Mouse (Mus musculus): ENCODE results near the gene Cdr2l. TPM values are rescaled to one million over a fixed set of nuclear protein-coding genes. Genes with fewer than 3 reads are reported as not detected.

Cdr2l gene
- total and polyA plus RNA-seq, 2 experiments from 2014 or later, result 16.9 to 45.8 TPM

- no peak for ATAC-seq
- 77% methylated on average over 5 of the region's 5 CpGs for WGBS
- H3K9me3 ChIP-seq (ENCODE audit: low read length), result no peaks in the 10 kb centered on the region
- H3K9ac ChIP-seq, result no peak overlapping the region
- H3K4me3 ChIP-seq (ENCODE audit: low read depth, low read length), result no peak overlapping the region
- peaks cover 5% of the 10 kb centered on the region; the same call in 1 of the 2 replicates for H3K4me1 ChIP-seq (ENCODE audit: insufficient read depth)
- no peak overlapping the region for H3K4me2 ChIP-seq (ENCODE audit: low read depth)
- no peaks in the 10 kb centered on the region for H3K27me3 ChIP-seq (ENCODE audit: insufficient read depth, low read length)
- no peak for TF ChIP-seq CTCF (IDR thresholded peaks at IDR 0.05; ENCODE audit: low read depth)
- no peak for DNase-seq
- no peak overlapping the region for H3K27ac ChIP-seq (ENCODE audit: low read depth, low read length)
- peaks cover 4% of the 10 kb centered on the region; the same call in 1 of the 2 replicates for H3K36me3 ChIP-seq (ENCODE audit: insufficient read depth)
These were observed 55.9 kb downstream of the Cdr2l start for GRCm38 (mm10) chr11:115437571-115438122.

GRCm38 (mm10) chr11:115439326-115439725 is 57.6 kb downstream of the Cdr2l start:
- Histone ChIP-seq H3K4me2 (ENCODE audit: low read depth) (no peak overlapping the region), H3K4me3 (ENCODE audit: low read depth, low read length) (no peak overlapping the region), H3K36me3 (ENCODE audit: insufficient read depth) (no peaks in the 10 kb centered on the region), H3K4me1 (ENCODE audit: insufficient read depth) (peaks cover 5% of the 10 kb centered on the region; the same call in 1 of the 2 replicates), H3K27ac (ENCODE audit: low read depth, low read length) (no peak overlapping the region), H3K27me3 (ENCODE audit: insufficient read depth, low read length) (no peaks in the 10 kb centered on the region), H3K9me3 (ENCODE audit: low read length) (no peaks in the 10 kb centered on the region), H3K9ac (no peak overlapping the region)
- no peak for ATAC-seq
- WGBS, result 88% methylated on average over 3 of the region's 3 CpGs
- no peak for TF ChIP-seq CTCF (IDR thresholded peaks at IDR 0.05; ENCODE audit: low read depth)
- no peak for DNase-seq

- Histone ChIP-seq H3K36me3 (ENCODE audit: insufficient read depth) (no peaks in the 10 kb centered on the region), H3K9me3 (ENCODE audit: low read length) (no peaks in the 10 kb centered on the region), H3K27me3 (ENCODE audit: insufficient read depth, low read length) (no peaks in the 10 kb centered on the region), H3K27ac (ENCODE audit: low read depth, low read length) (no peak within 1 kb of the TSS), H3K4me1 (ENCODE audit: insufficient read depth) (peaks cover 5% of the 10 kb centered on the region; the same call in 1 of the 2 replicates), H3K4me2 (ENCODE audit: low read depth) (no peak within 1 kb of the TSS), H3K9ac (no peak within 1 kb of the TSS), H3K4me3 (ENCODE audit: low read depth, low read length) (no peak within 1 kb of the TSS)
- TF ChIP-seq CTCF (IDR thresholded peaks at IDR 0.05; ENCODE audit: low read depth), result peak; percentile 37
- WGBS, result 97% methylated on average over 9 of the region's 9 CpGs
- no peak for DNase-seq
- ATAC-seq, result no peak
These were observed 58.3 kb downstream of the Cdr2l start, which contains the start of gene Trim80 for GRCm38 (mm10) chr11:115439906-115440595. Gene Trim80 (plus strand): TSS chr11:115440545.

GRCm38 (mm10) chr11:115441417-115441816 is 59.7 kb downstream of the Cdr2l start:
- H3K27me3 ChIP-seq (ENCODE audit: insufficient read depth, low read length), result no peaks in the 10 kb centered on the region
- H3K27ac ChIP-seq (ENCODE audit: low read depth, low read length), result no peak overlapping the region
- no peak overlapping the region for H3K4me2 ChIP-seq (ENCODE audit: low read depth)
- DNase-seq (no peak), ATAC-seq (no peak)
- H3K4me3 ChIP-seq (ENCODE audit: low read depth, low read length), result no peak overlapping the region
- H3K4me1 ChIP-seq (ENCODE audit: insufficient read depth), result no peaks in the 10 kb centered on the region
- TF ChIP-seq CTCF (IDR thresholded peaks at IDR 0.05; ENCODE audit: low read depth), result no peak
- WGBS, result 56% methylated on average over 15 of the region's 15 CpGs
- no peak overlapping the region for H3K9ac ChIP-seq
- H3K9me3 ChIP-seq (ENCODE audit: low read length), result no peaks in the 10 kb centered on the region
- no peaks in the 10 kb centered on the region for H3K36me3 ChIP-seq (ENCODE audit: insufficient read depth)

Other genes starting within 250 kb of the Cdr2l start
- 0.24 TPM in 1 of 2 replicates, not detected in the other for gene Cd300lf, start 247.9 kb upstream of the Cdr2l start, total RNA-seq (2014; rRNA removed)
- 0.05 and 0.18 TPM in 2 replicates for gene Cd300lf, start 247.9 kb upstream of the Cdr2l start, polyA plus RNA-seq (2015; fragmentation: Nextera tagmentation; extraction: Ambion mirVana)
- gene Slc9a3r1, start 218.6 kb upstream of the Cdr2l start, total RNA-seq (2014; rRNA removed), result 44.2 and 48.5 TPM in 2 replicates
- gene Slc9a3r1, start 218.6 kb upstream of the Cdr2l start, polyA plus RNA-seq (2015; fragmentation: Nextera tagmentation; extraction: Ambion mirVana), result 68.4 and 73.9 TPM in 2 replicates
- 5.4 and 7.6 TPM in 2 replicates for gene Tmem104, start 194.4 kb upstream of the Cdr2l start, total RNA-seq (2014; rRNA removed)
- 8.8 and 9.9 TPM in 2 replicates for gene Tmem104, start 194.4 kb upstream of the Cdr2l start, polyA plus RNA-seq (2015; fragmentation: Nextera tagmentation; extraction: Ambion mirVana)
- gene Nat9, start 194.1 kb upstream of the Cdr2l start, total RNA-seq (2014; rRNA removed), result 19.2 and 20.3 TPM in 2 replicates
- 17.7 and 18.6 TPM in 2 replicates for gene Nat9, start 194.1 kb upstream of the Cdr2l start, polyA plus RNA-seq (2015; fragmentation: Nextera tagmentation; extraction: Ambion mirVana)
- 1.5 and 1.6 TPM in 2 replicates for gene Grin2c, start 114.7 kb upstream of the Cdr2l start, total RNA-seq (2014; rRNA removed)
- gene Grin2c, start 114.7 kb upstream of the Cdr2l start, polyA plus RNA-seq (2015; fragmentation: Nextera tagmentation; extraction: Ambion mirVana), result 0.35 and 0.48 TPM in 2 replicates
- gene Fdxr, start 104.9 kb upstream of the Cdr2l start, total RNA-seq (2014; rRNA removed), result 18.6 and 26.2 TPM in 2 replicates
- 14.0 and 16.4 TPM in 2 replicates for gene Fdxr, start 104.9 kb upstream of the Cdr2l start, polyA plus RNA-seq (2015; fragmentation: Nextera tagmentation; extraction: Ambion mirVana)
- gene Fads6, start 84.3 kb upstream of the Cdr2l start, total RNA-seq (2014; rRNA removed), result 3.8 and 6.5 TPM in 2 replicates
- 0.47 and 0.48 TPM in 2 replicates for gene Fads6, start 84.3 kb upstream of the Cdr2l start, polyA plus RNA-seq (2015; fragmentation: Nextera tagmentation; extraction: Ambion mirVana)
- gene Otop2, start 74.8 kb upstream of the Cdr2l start, total RNA-seq (2014; rRNA removed), result 0.15 TPM in 1 of 2 replicates, not detected in the other
- gene Otop2, start 74.8 kb upstream of the Cdr2l start, polyA plus RNA-seq (2015; fragmentation: Nextera tagmentation; extraction: Ambion mirVana), result 0.10 and 0.13 TPM in 2 replicates
- gene Ush1g, start 59.9 kb upstream of the Cdr2l start, total RNA-seq (2014; rRNA removed), result 0.23 and 0.33 TPM in 2 replicates
- 0.06 and 0.09 TPM in 2 replicates for gene Ush1g, start 59.9 kb upstream of the Cdr2l start, polyA plus RNA-seq (2015; fragmentation: Nextera tagmentation; extraction: Ambion mirVana)
- 0.31 and 0.48 TPM in 2 replicates for gene Otop3, start 47.2 kb upstream of the Cdr2l start, total RNA-seq (2014; rRNA removed)
- 0.47 and 0.98 TPM in 2 replicates for gene Otop3, start 47.2 kb upstream of the Cdr2l start, polyA plus RNA-seq (2015; fragmentation: Nextera tagmentation; extraction: Ambion mirVana)
- gene Hid1, start 14.2 kb upstream of the Cdr2l start, total RNA-seq (2014; rRNA removed), result 52.4 and 54.5 TPM in 2 replicates
- 42.8 and 46.6 TPM in 2 replicates for gene Hid1, start 14.2 kb upstream of the Cdr2l start, polyA plus RNA-seq (2015; fragmentation: Nextera tagmentation; extraction: Ambion mirVana)
- gene Mrpl58, start 21.8 kb downstream of the Cdr2l start, total RNA-seq (2014; rRNA removed), result 82.1 and 86.1 TPM in 2 replicates
- 201 and 203 TPM in 2 replicates for gene Mrpl58, start 21.8 kb downstream of the Cdr2l start, polyA plus RNA-seq (2015; fragmentation: Nextera tagmentation; extraction: Ambion mirVana)
- gene Atp5h, start 38.0 kb downstream of the Cdr2l start, total RNA-seq (2014; rRNA removed), result 339 and 418 TPM in 2 replicates
- gene Atp5h, start 38.0 kb downstream of the Cdr2l start, polyA plus RNA-seq (2015; fragmentation: Nextera tagmentation; extraction: Ambion mirVana), result 808 and 932 TPM in 2 replicates
- 31.7 TPM in 2 replicates for gene Kctd2, start 38.2 kb downstream of the Cdr2l start, total RNA-seq (2014; rRNA removed)
- 27.1 and 29.3 TPM in 2 replicates for gene Kctd2, start 38.2 kb downstream of the Cdr2l start, polyA plus RNA-seq (2015; fragmentation: Nextera tagmentation; extraction: Ambion mirVana)
- gene Trim80, start 58.6 kb downstream of the Cdr2l start, total RNA-seq (2014; rRNA removed), result not detected in 2 replicates
- gene Trim80, start 58.6 kb downstream of the Cdr2l start, polyA plus RNA-seq (2015; fragmentation: Nextera tagmentation; extraction: Ambion mirVana), result not detected in 2 replicates
- not detected in 2 replicates for gene Slc16a5, start 80.6 kb downstream of the Cdr2l start, total RNA-seq (2014; rRNA removed)
- gene Slc16a5, start 80.6 kb downstream of the Cdr2l start, polyA plus RNA-seq (2015; fragmentation: Nextera tagmentation; extraction: Ambion mirVana), result 0.06 and 0.07 TPM in 2 replicates
- gene Armc7, start 93.8 kb downstream of the Cdr2l start, total RNA-seq (2014; rRNA removed), result 11.2 and 14.2 TPM in 2 replicates
- 8.5 and 11.2 TPM in 2 replicates for gene Armc7, start 93.8 kb downstream of the Cdr2l start, polyA plus RNA-seq (2015; fragmentation: Nextera tagmentation; extraction: Ambion mirVana)
- 59.6 and 84.6 TPM in 2 replicates for gene Nt5c, start 109.9 kb downstream of the Cdr2l start, total RNA-seq (2014; rRNA removed)
- gene Nt5c, start 109.9 kb downstream of the Cdr2l start, polyA plus RNA-seq (2015; fragmentation: Nextera tagmentation; extraction: Ambion mirVana), result 136 and 143 TPM in 2 replicates
- gene Jpt1, start 132.5 kb downstream of the Cdr2l start, total RNA-seq (2014; rRNA removed), result 1,009 and 1,140 TPM in 2 replicates
- gene Jpt1, start 132.5 kb downstream of the Cdr2l start, polyA plus RNA-seq (2015; fragmentation: Nextera tagmentation; extraction: Ambion mirVana), result 1,672 and 1,955 TPM in 2 replicates
- 795 and 821 TPM in 2 replicates for gene Sumo2, start 154.4 kb downstream of the Cdr2l start, total RNA-seq (2014; rRNA removed)
- 1,185 and 1,251 TPM in 2 replicates for gene Sumo2, start 154.4 kb downstream of the Cdr2l start, polyA plus RNA-seq (2015; fragmentation: Nextera tagmentation; extraction: Ambion mirVana)
- 62.6 and 90.3 TPM in 2 replicates for gene Nup85, start 182.5 kb downstream of the Cdr2l start, total RNA-seq (2014; rRNA removed)
- gene Nup85, start 182.5 kb downstream of the Cdr2l start, polyA plus RNA-seq (2015; fragmentation: Nextera tagmentation; extraction: Ambion mirVana), result 66.2 and 78.7 TPM in 2 replicates
- 34.6 and 46.3 TPM in 2 replicates for gene Mrps7, start 222.0 kb downstream of the Cdr2l start, total RNA-seq (2014; rRNA removed)
- gene Mrps7, start 222.0 kb downstream of the Cdr2l start, polyA plus RNA-seq (2015; fragmentation: Nextera tagmentation; extraction: Ambion mirVana), result 74.1 and 78.1 TPM in 2 replicates
- 34.0 and 34.5 TPM in 2 replicates for gene Gga3, start 222.1 kb downstream of the Cdr2l start, total RNA-seq (2014; rRNA removed)
- 15.2 and 18.5 TPM in 2 replicates for gene Gga3, start 222.1 kb downstream of the Cdr2l start, polyA plus RNA-seq (2015; fragmentation: Nextera tagmentation; extraction: Ambion mirVana)
- 12.2 and 16.9 TPM in 2 replicates for gene Mif4gd, start 231.1 kb downstream of the Cdr2l start, total RNA-seq (2014; rRNA removed)
- 14.4 and 19.4 TPM in 2 replicates for gene Mif4gd, start 231.1 kb downstream of the Cdr2l start, polyA plus RNA-seq (2015; fragmentation: Nextera tagmentation; extraction: Ambion mirVana)
- 34.3 and 38.7 TPM in 2 replicates for gene Slc25a19, start 246.4 kb downstream of the Cdr2l start, total RNA-seq (2014; rRNA removed)
- gene Slc25a19, start 246.4 kb downstream of the Cdr2l start, polyA plus RNA-seq (2015; fragmentation: Nextera tagmentation; extraction: Ambion mirVana), result 51.1 and 51.7 TPM in 2 replicates

Data from forebrain, postnatal 0 days (tissue).